Mouse (Mus musculus) lung, adult 18-20 months (tissue): ENCODE measurements at regions not wholly inside any gene's neighbourhood (a gene's known extent, or its start where the extent isn't known, plus 50 kb on each side); places are given as distances from the start of the nearest gene placed in this dataset.

ENCODE experiments used
- DNase-seq, 2 experiments: peaks; one replicate each; pipeline ENCODE4 v3.0.0; 2022; ENCODE audit warnings: mixed read lengths in 2 of 2

- DNase-seq, result no peak
Observed at GRCm38 (mm10) chr1:60627367-60627766, 60.5 kb upstream of the Raph1 start.

- no peak for DNase-seq
Observed at GRCm38 (mm10) chr1:60625698-60626486, 59.0 kb upstream of the Raph1 start.

GRCm38 (mm10) chr1:60624231-60624630 is 57.3 kb upstream of the Raph1 start:
- no peak for DNase-seq

- peak in 1 of 2 experiments; percentile 42 for DNase-seq
Observed at GRCm38 (mm10) chr1:60623440-60624016, 56.6 kb upstream of the Raph1 start.

- peak; percentile 24 to 28 for DNase-seq
Observed at GRCm38 (mm10) chr1:60621770-60622169, 54.9 kb upstream of the Raph1 start.

- no peak for DNase-seq
Observed at GRCm38 (mm10) chr1:60621064-60621726, 54.3 kb upstream of the Raph1 start.

- DNase-seq, result no peak
Observed at GRCm38 (mm10) chr1:60618389-60618788, 51.5 kb upstream of the Raph1 start.

- no peak for DNase-seq
Observed at GRCm38 (mm10) chr1:60616916-60617315, 50.0 kb upstream of the Raph1 start.
